Mouse (Mus musculus) lung, embryonic 15.5 days (tissue): ENCODE measurements around the gene Wdr18. TPM values are rescaled to one million over a fixed set of nuclear protein-coding genes. Genes with fewer than 3 reads are reported as not detected.
"Not testable (repeated sequence)": the region's sequence is repeated elsewhere in the genome, so short reads cannot be mapped to it uniquely, and the experiment has no call there.

Experiments used
- ATAC-seq: fragments of 200-750 bp; cut with Nextera tagmentation; 2 replicates; pipeline ENCODE4 v1.8.0; 2017; ENCODE audit warnings: moderate number of reproducible peaks, borderline replicate concordance; ENCODE audit not compliant: low FRiP score, low TSS enrichment; ENCODE audit errors: extremely low read depth
- H3K27ac ChIP-seq: fragments of 300-500 bp; sonication (generic); 2 replicates; pipeline ENCODE4 v1.5.1; 2015; ENCODE audit warnings: moderate library complexity, mild to moderate bottlenecking, inconsistent platforms
- H3K27me3 ChIP-seq: fragments of 300-500 bp; sonication (generic); 2 replicates; pipeline ENCODE4 v1.6.1; 2015; ENCODE audit warnings: inconsistent platforms
- H3K36me3 ChIP-seq: fragments of 300-500 bp; sonication (generic); 2 replicates; pipeline ENCODE4 v1.6.1; 2015; ENCODE audit warnings: inconsistent platforms
- H3K4me1 ChIP-seq: fragments of 300-500 bp; sonication (generic); 2 replicates; pipeline ENCODE4 v1.6.1; 2015; ENCODE audit warnings: inconsistent platforms
- H3K4me2 ChIP-seq: fragments of 300-500 bp; sonication (generic); 2 replicates; pipeline ENCODE4 v1.6.1; 2015; ENCODE audit warnings: inconsistent platforms, mild to moderate bottlenecking, moderate library complexity
- H3K4me3 ChIP-seq: fragments of 300-500 bp; sonication (generic); 2 replicates; pipeline ENCODE4 v1.5.1; 2015; ENCODE audit warnings: mild to moderate bottlenecking, inconsistent platforms
- H3K9ac ChIP-seq: fragments of 300-500 bp; sonication (generic); 2 replicates; pipeline ENCODE4 v1.6.1; 2015; ENCODE audit warnings: inconsistent platforms
- H3K9me3 ChIP-seq: fragments of 300-500 bp; sonication (generic); 2 replicates; pipeline ENCODE4 v1.6.1; 2016; ENCODE audit warnings: inconsistent platforms
- WGBS: fragments of 180-500 bp; shearing (Covaris S2); methylation state at CpG from one replicate; pipeline ENCODE4 v1.1.7; 2015; 5-methylcytosine and 5-hydroxymethylcytosine counted together
- polyA plus RNA-seq: library from polyadenylated mRNA; unstranded; fragments of >200 nt; fragmentation: Nextera tagmentation; extraction: Ambion mirVana; gene quantifications from 2 replicates; pipeline ENCODE4 v1.2.1, GENCODE M21; 2015

Wdr18 gene
- polyA plus RNA-seq, 1 experiment from 2014 or later: 95.1 TPM

DNA sequence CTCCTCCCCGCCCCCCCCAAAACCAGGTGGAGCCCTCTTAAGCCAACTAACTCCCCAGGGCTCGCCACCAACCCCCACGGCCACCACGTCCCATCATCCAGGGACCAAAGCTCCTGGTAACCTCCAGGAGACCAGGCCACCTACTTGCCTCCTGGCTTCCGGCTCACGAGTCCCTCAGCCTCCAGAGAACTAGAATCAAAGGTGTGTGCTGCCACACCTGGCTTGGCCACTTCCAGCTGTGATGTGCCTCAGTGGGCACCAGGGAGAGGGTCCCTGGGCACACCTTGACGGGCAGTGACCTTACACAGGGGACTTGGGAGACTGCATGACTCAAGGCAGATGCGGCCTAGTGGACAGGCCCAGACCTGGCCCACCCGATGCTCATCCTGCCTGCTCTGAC, 4.3 kb upstream of the Wdr18 start:
- Histone ChIP-seq H3K27me3 (no peaks in the 10 kb centered on the region), H3K9ac (no peak overlapping the region), H3K36me3 (peaks cover 23% of the 10 kb centered on the region), H3K4me2 (no peak overlapping the region), H3K9me3 (no peaks in the 10 kb centered on the region), H3K4me3 (no peak overlapping the region), H3K4me1 (peaks cover 14% of the 10 kb centered on the region), H3K27ac (no peak overlapping the region)
- 63% methylated on average over 9 of the region's 9 CpGs for WGBS
- no peak for ATAC-seq

DNA sequence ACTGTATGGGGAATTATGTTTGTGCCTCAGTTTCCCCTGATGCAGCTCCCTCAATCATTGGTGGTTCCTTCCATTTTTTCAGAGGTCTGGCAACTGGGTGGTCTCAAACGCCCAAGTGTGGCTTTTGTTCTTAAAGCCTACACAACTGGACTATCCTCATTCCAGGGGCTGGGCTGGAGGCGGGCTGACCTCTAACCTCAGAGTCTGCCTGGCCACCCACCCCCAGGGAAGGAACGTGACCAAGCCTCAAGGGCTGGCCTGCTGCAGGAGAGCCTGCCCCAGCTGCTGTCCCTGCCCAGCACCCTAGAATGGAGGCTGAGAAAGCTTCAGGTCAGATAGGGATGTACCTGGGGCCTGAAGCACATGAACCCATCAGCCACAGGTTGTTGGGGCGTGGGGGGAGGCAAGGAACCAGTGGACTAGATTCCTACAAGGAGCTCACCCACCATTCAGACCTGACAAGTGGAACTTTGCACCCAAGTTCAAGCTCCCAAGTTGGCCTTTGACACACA, 3.3 kb upstream of the Wdr18 start:
- Histone ChIP-seq H3K27me3 (no peaks in the 10 kb centered on the region), H3K9me3 (no peaks in the 10 kb centered on the region), H3K4me1 (peaks cover 23% of the 10 kb centered on the region), H3K27ac (no peak overlapping the region), H3K4me2 (no peak overlapping the region), H3K4me3 (no peak overlapping the region), H3K9ac (no peak overlapping the region), H3K36me3 (peaks cover 17% of the 10 kb centered on the region)
- ATAC-seq: no peak
- 31% methylated on average over 4 of the region's 4 CpGs for WGBS

DNA sequence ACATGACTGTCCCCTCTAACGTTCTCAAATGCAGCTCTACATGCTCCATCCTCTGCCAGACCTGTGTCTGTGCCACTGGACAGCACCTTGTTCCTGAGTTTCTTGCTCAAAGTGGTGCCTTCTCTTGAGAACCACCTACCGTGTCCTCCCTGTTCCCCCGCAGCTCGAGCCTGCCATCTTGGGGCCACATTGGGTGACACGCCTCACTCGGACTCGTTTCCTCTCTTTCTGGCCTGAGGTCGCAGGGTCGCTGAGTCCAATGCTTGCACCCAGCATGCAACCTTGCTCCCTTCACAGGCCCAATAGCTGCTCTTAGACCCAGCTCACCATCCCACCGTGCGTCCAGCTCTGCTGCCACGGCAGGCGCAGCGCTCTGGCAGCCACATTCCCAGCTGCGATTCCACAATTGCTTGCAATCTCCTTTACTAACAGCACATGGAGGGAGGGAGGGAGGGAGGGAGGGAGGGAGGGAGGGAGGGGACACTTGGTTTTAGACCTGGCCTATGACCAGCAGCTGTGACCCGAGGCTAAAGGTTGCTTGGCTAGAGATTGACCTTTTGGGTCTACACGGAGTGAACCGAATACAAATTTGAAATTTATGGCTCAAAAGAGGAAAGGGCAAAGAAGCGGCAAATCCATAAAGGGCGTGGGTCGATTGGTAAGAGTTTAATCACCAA, 1.7 kb upstream of the Wdr18 start:
- Histone ChIP-seq H3K4me2 (peak overlapping the region; percentile 29; the same call in 1 of the 2 replicates), H3K36me3 (peaks cover 21% of the 10 kb centered on the region), H3K4me3 (no peak overlapping the region), H3K9ac (no peak overlapping the region), H3K9me3 (no peaks in the 10 kb centered on the region), H3K27ac (no peak overlapping the region), H3K27me3 (no peaks in the 10 kb centered on the region), H3K4me1 (peaks cover 23% of the 10 kb centered on the region)
- no peak for ATAC-seq
- WGBS: 15% methylated on average over 21 of the region's 21 CpGs

DNA sequence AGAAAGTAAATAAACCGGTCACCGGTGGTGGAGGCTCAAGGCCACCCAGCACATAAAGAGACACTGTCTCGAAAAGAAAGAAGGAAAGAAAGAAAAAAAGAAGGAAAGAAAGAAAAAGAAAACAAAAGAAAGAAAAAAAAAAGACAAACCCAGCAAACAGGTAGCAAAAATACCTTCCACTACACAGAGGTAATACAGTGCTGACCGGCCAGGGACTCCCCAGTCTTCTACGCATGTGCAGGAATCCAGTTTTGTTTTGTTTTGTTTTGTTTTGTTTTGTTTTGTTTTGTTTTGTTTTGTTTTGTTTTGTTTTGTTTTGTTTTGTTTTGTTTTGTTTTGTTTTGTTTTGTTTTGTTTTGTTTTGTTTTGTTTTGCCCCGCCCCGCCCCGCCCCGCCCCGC, 540 bp upstream of the Wdr18 start:
- not testable (repeated sequence) for H3K27me3 ChIP-seq, H3K27ac ChIP-seq, ATAC-seq, H3K9me3 ChIP-seq, H3K9ac ChIP-seq
- H3K36me3 ChIP-seq: peaks cover 29% of the 10 kb centered on the region
- peaks cover 23% of the 10 kb centered on the region for H3K4me1 ChIP-seq
- H3K4me2 ChIP-seq: peak overlapping the region; percentile 75
- H3K4me3 ChIP-seq: peak overlapping the region; percentile 98
- WGBS: 39% methylated on average over 8 of the region's 10 CpGs

DNA sequence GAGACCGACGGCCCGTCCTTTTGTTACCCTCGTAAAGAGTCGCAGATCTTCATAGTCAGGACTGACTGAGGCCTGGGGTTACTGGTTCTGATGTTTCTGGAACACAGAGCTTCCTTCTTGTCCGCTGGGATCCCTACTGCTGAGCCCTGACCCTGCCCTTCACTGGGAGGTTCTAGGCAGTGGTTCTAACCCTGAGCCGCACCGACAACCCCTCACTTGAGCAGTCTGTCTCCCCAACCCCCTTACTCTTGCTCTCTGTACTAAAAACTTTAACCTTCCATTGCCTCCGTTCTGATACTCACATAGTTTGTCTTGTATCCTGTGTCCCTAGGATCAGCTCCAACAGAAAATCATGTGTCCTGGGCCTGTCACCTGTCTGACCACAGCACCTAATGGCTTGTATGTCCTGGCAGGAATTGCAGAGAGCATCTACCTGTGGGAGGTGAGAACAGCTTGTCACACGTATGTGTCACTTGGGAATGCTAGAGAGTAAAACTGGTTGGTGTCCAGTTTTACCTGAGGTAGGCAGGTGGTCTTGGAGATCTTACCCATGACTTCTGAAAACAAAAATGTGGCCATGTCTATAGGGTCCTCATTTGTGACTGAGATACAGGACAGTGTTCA, 831 bp downstream of the Wdr18 start:
- WGBS: 9% methylated on average over 10 of the region's 10 CpGs
- Histone ChIP-seq H3K36me3 (peaks cover 42% of the 10 kb centered on the region), H3K4me2 (peak overlapping the region; percentile 75), H3K9me3 (no peaks in the 10 kb centered on the region), H3K4me3 (peak overlapping the region; percentile 98), H3K27ac (no peak overlapping the region), H3K4me1 (peaks cover 22% of the 10 kb centered on the region), H3K27me3 (no peaks in the 10 kb centered on the region), H3K9ac (peak overlapping the region; percentile 94)
- no peak for ATAC-seq

DNA sequence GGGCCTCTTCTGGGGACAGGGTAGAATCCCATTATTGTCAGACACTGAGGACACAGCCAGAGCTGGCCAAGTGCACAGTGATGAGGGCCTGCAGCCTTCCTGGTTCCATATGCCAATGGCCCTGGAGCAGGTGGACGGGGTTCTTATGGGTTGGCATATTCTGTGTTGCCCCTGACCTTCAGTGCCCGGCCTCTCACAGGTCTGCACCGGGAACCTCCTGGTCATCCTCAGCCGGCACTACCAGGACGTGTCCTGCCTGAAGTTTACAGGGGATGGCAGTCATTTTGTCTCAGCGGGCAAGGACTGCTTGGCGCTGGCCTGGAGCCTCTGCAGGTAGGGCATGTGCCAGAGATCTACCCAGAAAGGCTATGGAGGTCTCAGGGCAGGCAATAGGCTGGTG, 4.8 kb downstream of the Wdr18 start:
- no peak for ATAC-seq
- Histone ChIP-seq H3K27ac (no peak overlapping the region), H3K4me2 (no peak overlapping the region), H3K27me3 (peaks cover 6% of the 10 kb centered on the region), H3K36me3 (peaks cover 69% of the 10 kb centered on the region), H3K4me3 (no peak overlapping the region), H3K4me1 (peaks cover 22% of the 10 kb centered on the region), H3K9ac (no peak overlapping the region), H3K9me3 (no peaks in the 10 kb centered on the region)
- 97% methylated on average over 7 of the region's 7 CpGs for WGBS

DNA sequence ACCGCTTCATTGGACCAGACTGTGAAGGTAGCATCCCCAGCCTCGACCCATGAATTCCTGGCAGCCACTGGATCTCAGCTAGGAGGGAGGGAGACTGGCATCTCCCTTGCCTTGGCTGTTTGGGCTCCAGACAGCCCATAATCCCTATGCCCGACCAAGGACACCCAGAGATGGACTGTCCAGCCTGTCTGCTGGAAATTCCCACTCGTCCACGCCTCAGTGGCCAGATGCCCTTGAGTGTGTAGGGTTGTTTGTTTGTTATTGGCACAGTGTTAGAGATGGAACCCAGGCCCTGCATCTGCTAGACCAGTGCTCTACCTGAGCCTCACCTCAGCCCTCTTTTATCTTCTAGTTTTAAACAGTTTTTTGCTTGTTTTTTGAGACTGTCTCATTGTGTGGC, 5.4 kb downstream of the Wdr18 start:
- H3K4me1 ChIP-seq: peaks cover 26% of the 10 kb centered on the region
- no peak overlapping the region for H3K9ac ChIP-seq
- H3K4me2 ChIP-seq: no peak overlapping the region
- no peak overlapping the region for H3K4me3 ChIP-seq
- H3K9me3 ChIP-seq: no peaks in the 10 kb centered on the region
- 90% methylated on average over 5 of the region's 5 CpGs for WGBS
- H3K27me3 ChIP-seq: peaks cover 10% of the 10 kb centered on the region
- no peak for ATAC-seq
- H3K27ac ChIP-seq: no peak overlapping the region
- peaks cover 69% of the 10 kb centered on the region for H3K36me3 ChIP-seq

DNA sequence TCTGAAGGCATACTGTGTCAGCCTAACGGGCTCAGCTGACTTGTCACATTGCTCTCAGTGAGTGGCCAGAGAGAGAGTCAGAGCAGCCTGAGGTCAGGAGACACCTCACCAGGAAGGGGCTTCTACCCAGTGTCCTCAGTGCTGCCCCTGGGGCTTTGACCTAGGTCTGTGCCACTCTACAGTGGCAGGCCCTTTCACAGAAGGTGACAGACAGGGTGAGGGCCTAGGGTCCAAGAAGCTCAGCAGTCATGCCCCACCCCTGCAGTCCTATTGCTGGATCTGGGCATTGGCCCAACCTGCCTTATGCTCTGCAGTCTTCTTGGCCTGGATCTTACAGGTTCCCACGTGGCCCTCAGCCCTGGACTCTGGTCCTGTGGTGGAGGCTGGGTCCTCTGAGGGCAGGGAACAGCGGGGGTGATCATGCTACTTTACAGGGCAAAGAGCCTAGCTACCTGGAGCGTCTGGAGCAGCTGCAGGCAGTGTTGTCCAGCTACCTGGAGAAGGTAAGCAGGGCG, 7.0 kb downstream of the Wdr18 start:
- WGBS: 86% methylated on average over 5 of the region's 5 CpGs

DNA sequence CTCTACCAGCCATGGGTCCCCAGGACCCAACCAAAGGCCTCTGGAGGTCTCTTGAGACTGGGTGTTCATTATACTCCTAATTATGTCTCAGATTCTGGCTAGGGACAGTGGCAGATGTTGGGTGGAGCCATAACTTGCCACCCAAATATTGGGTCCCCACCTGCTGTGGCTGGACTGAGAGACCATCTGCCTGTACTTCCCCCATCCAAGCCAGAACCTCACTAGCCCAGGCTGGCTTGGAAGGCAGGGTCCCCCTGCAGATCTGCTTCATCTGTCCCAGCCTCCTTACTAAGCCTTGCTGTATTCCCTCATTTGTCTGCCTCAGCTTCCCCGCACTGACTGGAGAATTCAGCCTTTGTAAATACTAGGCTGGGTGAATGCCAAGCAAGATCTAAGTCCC, 8.2 kb downstream of the Wdr18 start:
- Histone ChIP-seq H3K4me3 (no peak overlapping the region), H3K9ac (no peak overlapping the region), H3K27me3 (peaks cover 30% of the 10 kb centered on the region), H3K27ac (no peak overlapping the region), H3K4me1 (peaks cover 31% of the 10 kb centered on the region), H3K9me3 (no peaks in the 10 kb centered on the region), H3K4me2 (no peak overlapping the region), H3K36me3 (peaks cover 53% of the 10 kb centered on the region)
- no peak for ATAC-seq
- WGBS: 78% methylated on average over 1 of the region's 1 CpGs

More for the DNA sequence above, 7.0 kb downstream of the Wdr18 start:
- Histone ChIP-seq H3K27me3 (peaks cover 26% of the 10 kb centered on the region), H3K4me1 (peaks cover 25% of the 10 kb centered on the region), H3K9me3 (no peaks in the 10 kb centered on the region), H3K4me3 (no peak overlapping the region), H3K27ac (no peak overlapping the region), H3K4me2 (no peak overlapping the region), H3K36me3 (peaks cover 64% of the 10 kb centered on the region), H3K9ac (no peak overlapping the region)
- no peak for ATAC-seq

DNA sequence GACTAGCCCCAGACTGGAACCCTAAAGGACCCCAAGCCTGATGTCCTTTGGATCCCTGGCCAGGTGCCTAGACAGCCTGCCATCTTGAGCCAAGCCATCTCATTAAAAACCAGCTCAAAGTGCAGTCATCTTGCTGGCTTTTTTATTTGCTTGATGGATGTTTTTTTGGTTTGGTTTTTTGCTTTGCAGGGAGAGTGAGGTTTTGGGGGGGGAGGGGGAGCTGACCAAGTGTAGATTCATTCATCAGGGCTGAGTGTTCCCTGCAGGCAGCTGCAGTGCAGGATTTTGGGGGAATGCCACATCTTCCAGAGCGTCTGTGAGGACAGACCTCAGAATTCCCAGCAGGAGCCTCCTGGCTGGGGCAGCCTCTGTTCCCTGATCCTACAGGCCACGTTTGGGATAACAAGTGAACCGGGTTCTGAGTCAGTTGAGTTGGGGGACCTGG, 9.2 kb downstream of the Wdr18 start:
- H3K27me3 ChIP-seq: peaks cover 30% of the 10 kb centered on the region
- peaks cover 31% of the 10 kb centered on the region for H3K4me1 ChIP-seq
- H3K4me3 ChIP-seq: no peak overlapping the region
- peaks cover 45% of the 10 kb centered on the region for H3K36me3 ChIP-seq
- no peak overlapping the region for H3K4me2 ChIP-seq
- no peak overlapping the region for H3K27ac ChIP-seq
- 17% methylated on average over 3 of the region's 3 CpGs for WGBS
- H3K9ac ChIP-seq: no peak overlapping the region
- ATAC-seq: no peak
- H3K9me3 ChIP-seq: no peaks in the 10 kb centered on the region

DNA sequence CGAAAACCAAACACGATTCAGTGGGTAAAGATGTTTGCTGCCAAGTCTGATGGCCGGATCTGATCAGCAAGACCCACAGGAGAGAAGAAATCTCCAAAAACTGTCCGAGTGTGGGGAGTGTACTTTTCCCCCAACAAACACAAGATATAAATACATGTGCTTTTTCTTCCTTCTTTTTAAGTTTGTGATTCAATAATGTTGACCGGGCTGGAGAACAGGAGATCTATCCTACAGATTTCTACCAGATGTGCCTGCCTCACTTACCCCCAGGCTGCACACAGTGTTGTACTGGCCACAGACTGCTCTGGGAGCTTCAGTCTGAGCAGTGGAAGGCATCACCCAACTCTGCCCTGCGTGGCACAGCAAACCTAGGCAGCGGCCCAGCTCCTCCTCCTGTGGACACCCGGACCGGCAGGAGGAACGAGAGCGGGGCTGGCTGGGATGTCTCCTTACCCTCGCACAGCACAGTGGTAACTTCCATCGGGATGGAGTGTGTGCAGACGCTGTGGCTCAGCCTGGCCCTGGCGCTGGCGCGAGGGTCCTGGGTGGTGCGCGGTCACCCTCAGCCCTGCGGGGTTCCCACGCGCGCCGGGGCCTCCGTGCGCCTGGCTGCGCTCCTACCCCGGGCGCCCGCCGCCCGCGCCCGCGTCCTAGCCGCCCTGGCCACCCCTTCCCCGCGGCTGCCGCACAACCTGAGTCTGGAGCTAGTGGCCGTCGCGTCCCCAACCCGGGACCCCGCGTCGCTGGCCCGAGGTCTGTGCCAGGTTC, 10.6 kb downstream of the Wdr18 start, which contains the start of gene Grin3b:
Grin3b (plus strand) TSS at position 301 of the 768 bp plus-strand sequence.
- Histone ChIP-seq H3K27ac (no peak within 1 kb of the TSS), H3K4me2 (peak within 1 kb of the TSS; percentile 91), H3K4me1 (peaks cover 31% of the 10 kb centered on the region), H3K36me3 (peaks cover 40% of the 10 kb centered on the region), H3K27me3 (peaks cover 30% of the 10 kb centered on the region), H3K4me3 (peak within 1 kb of the TSS; percentile 46), H3K9me3 (no peaks in the 10 kb centered on the region), H3K9ac (peak within 1 kb of the TSS; percentile 50)
- ATAC-seq: 0 out of 2 replicates have a peak, but pooled peaks have one; percentile 9
- WGBS: 6% methylated on average over 42 of the region's 47 CpGs
